Mouse (Mus musculus) granulocyte monocyte progenitor cell, adult 5-6 weeks (primary cell): ENCODE measurements around the gene Ddx28. TPM values are rescaled to one million over a fixed set of nuclear protein-coding genes. Genes with fewer than 3 reads are reported as not detected.

Experiments used
- ATAC-seq: replicated peaks from 2 replicates; pipeline ENCODE4 v1.8.0; 2016; ENCODE audit warnings: mild to moderate bottlenecking, moderate TSS enrichment, inconsistent platforms; ENCODE audit not compliant: poor library complexity, severe bottlenecking
- total RNA-seq, 2 experiments: library from RNA; stranded (forward) in 1 of 2; stranded (reverse) in 1 of 2; fragments of 200-712, 200-1000 nt in 1 of 2; fragments of >200 nt in 1 of 2; fragmentation: Nextera tagmentation in 1 of 2; gene quantifications; 2 replicates each; pipeline ENCODE4 v1.2.3; 2014 to 2017

The Ddx28 gene
- total RNA-seq (2014; fragmentation: Nextera tagmentation): 5.6 and 11.6 TPM in 2 replicates
- total RNA-seq (2017): 15.1 and 20.2 TPM in 2 replicates

DNA sequence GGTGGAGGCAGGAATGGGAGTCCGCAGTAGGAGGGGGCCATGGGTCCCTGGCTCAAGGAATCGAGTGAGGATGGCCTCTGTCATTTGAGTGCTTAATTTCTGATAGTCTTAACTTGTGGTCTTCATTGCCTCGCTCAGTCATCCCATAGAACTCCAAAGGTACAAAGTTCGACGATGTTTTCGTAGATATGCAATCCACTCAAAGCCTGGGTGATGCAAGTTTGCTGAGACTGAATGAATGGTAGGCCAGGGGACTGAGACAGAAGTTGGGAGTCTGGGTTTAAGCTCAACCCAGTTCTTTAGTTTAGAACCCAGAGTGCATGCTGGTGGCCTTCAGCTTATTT lies at the start of gene Ddx28:
Gene Ddx28 (minus strand): TSS at position 240 of the 344 bp plus-strand sequence.
- ATAC-seq: no peak

GRCm38 (mm10) chr8:106060521-106060920 lies 48.8 kb upstream of the Ddx28 start:
- ATAC-seq: no peak

GRCm38 (mm10) chr8:106059613-106060371 lies 48.1 kb upstream of the Ddx28 start:
- ATAC-seq: peak; percentile 18

- peak; percentile 85 for ATAC-seq
Measured at GRCm38 (mm10) chr8:106058731-106059612, 47.3 kb upstream of the Ddx28 start, which contains the start of gene Nfatc3. Nfatc3 (plus strand) TSS chr8:106058840.

DNA sequence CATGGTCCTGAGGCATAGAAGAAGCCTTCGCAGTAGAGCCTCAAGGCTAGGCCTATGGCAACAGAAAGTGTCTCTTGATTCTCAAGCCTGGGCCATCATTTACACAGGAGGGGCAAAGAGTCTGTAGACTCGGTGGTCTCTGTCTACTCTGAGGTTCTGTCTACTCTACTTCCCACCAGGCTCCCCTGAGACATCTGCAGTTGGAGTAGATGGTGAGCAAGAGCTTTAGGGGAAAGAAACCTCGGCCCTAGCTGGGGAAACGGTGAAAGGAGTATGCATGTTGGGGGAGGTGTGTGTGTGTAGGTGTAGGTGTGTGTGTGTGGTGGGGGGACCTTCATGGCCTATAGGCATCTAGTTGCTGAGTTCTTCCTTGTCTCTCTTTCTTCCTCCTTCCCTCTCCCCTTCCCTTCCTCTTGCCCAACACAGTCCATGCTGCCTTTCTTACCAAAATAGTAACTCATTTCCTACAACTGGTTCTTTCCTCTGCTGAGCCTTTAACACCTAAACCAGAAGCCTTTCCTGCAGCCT lies 44.8 kb upstream of the Ddx28 start:
- no peak for ATAC-seq

DNA sequence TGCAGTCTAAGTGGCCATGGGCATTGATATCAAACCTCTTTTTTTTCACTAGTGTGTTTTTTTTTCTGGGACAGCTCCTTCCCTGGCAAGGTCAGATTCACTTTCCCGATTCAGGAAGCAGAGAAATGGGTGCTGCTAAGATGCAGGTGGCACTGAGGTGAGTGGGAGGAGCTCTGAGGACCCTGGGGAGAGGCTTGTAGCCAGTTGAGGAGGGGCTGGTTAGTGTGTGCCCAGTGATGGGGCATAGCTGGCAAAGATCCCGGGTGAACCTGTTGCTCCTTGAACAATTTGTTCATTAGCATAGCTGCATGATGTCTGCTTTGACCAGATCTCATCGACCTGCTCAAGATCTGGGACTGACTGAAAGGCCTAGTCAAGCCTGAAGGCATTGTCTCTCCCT lies 43.4 kb upstream of the Ddx28 start:
- ATAC-seq: no peak

GRCm38 (mm10) chr8:106054190-106054811 lies 42.6 kb upstream of the Ddx28 start:
- ATAC-seq: peak; percentile 13; the same call in 1 of the 2 replicates

DNA sequence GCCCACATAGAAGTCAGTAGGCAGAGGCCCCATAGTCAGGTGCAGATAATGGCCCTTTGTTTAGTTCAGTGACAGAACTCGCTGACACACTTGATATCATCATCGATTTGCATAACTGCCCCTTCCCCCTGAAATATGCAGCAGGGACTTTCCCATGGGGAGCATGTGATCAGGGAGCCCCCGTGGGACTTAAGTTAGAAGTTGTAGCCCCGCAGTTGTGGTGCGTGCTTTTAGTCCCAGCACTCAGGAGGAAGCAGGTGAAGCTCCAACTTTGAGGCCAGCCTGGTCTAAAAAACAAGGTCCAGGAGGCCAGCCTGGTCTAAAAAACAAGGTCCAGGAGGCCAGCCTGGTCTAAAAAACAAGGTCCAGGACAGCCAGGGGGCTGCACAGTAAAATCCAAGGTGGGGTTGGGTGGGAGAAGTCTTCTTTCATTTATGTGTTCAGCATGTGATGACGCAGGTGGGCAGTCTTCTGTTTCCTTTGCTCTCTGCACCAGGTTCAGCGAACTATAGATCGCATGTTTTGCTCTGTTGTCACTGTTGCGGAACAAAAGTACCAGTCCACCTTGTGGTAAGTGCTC lies 40.9 kb upstream of the Ddx28 start:
- no peak for ATAC-seq

- no peak for ATAC-seq
Measured at GRCm38 (mm10) chr8:106051068-106051467, 39.4 kb upstream of the Ddx28 start.

DNA sequence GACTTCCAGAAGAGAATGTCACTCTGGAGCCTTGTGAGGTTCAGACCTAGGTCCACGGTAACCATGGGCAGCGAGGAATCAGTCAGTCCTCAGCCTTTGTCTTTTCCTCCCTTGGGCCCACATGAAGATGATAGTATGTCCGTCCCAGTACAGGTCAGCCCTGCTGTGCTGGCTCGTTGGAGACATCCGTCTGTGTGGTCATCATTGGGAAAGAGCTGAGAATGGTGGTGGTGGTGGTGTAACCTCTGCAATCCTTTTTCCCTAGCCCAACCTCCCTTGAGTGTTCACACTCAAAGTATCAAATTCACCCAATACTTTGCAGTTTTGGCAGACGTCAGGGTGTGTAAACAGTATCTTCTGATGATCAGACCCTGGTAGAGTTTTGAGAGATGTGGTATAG lies 38.2 kb upstream of the Ddx28 start:
- ATAC-seq: peak; percentile 43

DNA sequence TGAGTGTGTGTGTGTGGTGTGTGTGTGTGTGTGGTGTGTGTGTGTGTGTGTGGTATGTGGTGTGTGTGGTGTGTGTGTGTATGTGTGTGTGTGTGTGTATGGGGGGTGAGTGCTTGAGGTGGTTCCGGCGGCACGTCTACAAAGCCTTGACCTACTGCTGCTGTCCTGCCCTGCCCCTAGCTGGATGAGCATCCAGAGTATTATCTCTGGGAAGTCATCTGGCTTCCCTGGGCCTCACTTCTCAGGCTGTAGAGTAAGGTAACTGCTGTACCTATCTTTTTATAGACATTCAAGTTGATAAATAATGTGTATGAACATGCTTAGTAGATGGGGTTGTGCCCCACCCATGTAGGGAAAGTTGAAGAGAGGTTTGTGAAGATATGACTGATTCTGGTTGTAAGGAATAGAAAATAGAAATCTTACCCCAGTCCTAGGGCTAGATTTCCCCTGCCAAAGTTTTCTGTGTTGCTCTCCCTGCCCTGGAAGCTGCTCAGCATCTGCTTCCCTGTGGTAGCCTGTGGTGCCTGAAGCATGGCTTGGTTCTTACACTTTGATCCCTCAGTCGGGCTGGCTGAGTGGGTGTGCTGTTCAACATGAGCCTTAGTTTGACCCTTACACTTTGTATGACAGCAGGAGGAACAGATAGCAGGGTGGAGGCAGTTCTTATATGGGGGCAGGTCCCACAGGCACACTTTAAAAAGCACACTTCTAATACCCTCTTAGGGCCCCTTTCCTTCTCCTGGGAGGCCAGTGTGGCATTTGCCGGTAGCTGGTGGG lies 36.4 kb upstream of the Ddx28 start:
- ATAC-seq: no peak

DNA sequence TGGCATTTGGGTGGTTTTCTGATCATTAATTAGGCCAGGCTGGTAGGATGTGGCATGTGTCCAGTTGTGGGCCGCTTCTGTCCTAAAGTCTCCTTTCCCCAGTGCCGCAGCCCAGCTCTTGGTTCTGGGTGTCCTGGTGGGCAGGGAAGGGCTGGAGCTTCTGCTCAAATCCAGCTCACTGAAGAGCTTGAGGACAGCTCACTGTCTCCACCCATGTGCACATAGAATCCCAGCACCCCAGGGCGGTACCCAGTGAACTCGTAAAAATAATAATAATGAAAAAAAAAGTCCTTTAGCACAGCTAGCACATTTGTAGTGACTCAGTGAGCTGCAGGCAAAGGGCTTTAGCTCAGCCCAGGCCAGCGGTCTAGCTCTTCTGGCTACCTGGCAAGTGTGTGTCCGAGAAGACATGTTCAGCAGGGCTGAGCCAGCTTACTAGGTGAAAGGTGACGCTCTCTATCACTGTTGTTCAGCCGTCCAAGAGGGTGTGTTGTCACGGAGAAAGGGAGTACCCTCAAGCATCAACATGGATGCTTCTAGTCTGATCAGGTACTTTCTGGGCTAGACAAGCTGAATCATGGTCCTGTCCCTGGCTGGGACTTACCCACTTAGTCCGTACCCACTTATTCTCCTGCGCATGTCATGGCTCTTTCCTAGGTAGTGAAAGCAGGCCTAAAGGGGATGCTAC lies 35.3 kb upstream of the Ddx28 start:
- no peak for ATAC-seq

GRCm38 (mm10) chr8:106044151-106044550 lies 32.5 kb upstream of the Ddx28 start:
- ATAC-seq: no peak

- ATAC-seq: no peak
Measured at GRCm38 (mm10) chr8:106043055-106043454, 31.4 kb upstream of the Ddx28 start.

DNA sequence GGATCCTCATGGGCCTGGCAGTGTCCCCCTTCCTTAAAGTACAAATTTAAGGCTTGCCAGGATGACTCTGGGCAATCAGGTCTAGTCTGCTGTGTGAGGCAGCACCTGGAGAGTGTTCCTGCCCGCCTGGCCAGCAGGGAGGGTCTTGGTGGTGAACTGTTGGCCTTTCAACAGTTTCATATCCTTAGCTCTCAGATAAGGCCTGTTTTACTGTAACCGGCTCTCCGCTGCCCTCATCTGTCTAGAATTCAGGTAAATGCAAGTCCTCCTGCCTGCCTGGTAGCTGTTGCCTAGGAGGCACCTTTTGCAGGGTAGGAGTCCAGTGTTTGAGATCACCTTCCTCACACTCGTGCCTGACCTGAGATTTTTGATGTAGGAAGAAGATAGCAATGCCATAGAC lies 28.5 kb upstream of the Ddx28 start:
- peak; percentile 25 for ATAC-seq

- ATAC-seq: peak; percentile 95
Measured at GRCm38 (mm10) chr8:106039605-106040004, 27.9 kb upstream of the Ddx28 start.

DNA sequence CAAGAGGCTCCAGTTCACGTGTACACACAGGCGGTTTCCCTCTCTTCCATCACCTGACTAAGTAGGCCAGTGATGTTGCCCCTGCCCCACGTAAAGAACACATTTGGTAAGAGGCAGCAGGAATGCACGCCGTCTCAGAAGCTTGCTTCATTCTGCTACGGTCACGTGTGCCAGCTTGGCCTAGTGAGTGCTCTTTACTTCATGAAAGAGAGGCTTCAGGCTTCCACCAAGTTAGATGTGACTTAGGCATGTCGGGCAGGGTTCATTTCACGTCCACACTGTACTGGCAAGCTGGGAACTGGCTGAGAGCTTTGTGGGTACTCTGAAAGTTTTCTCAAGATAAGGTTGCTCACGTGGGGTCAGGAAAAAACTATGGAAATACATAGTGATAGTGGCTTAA lies 27.0 kb upstream of the Ddx28 start:
- ATAC-seq: peak; percentile 21

DNA sequence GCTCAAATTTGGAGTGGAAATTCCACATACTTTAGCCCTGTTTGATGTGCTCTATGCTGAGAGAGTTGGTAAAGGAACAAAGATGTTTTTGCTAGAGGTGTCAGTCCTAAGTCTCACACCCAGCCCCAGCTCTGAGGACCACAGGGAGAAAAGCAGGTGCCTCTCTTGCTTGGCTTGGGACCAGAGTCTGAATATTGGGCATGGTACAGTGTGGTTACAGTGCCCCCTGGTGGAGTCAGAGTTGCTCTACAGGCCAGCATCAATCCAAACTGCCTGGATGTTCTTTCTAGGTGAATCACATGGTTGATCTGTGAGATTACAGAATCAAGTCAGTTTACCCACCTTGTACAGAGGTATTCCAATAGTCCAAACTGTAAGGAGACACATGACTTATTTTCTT lies 10.8 kb upstream of the Ddx28 start:
- peak; percentile 94 for ATAC-seq

DNA sequence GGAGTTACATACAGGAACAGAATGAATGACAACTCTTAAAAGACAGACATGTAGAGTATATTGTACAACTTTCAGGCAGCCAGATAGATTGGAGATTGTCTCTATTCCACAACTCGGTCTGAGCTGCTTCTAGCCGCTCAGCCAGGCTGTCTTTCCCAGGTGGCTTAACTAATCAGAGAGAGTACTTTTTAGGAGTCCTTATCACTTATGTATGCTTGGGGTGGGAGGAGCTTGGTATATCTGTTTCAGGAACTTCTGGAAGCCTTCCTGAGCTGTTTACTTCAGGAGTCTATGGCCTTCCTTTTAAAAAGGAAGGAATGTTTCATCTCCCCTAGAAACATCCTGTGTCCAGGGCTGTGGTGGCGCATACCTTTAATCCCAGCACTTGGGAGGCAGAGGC lies 6.4 kb upstream of the Ddx28 start:
- ATAC-seq: no peak
